ENCODE assay signal across 7 mouse cellular contexts in the genomic region with DNA sequence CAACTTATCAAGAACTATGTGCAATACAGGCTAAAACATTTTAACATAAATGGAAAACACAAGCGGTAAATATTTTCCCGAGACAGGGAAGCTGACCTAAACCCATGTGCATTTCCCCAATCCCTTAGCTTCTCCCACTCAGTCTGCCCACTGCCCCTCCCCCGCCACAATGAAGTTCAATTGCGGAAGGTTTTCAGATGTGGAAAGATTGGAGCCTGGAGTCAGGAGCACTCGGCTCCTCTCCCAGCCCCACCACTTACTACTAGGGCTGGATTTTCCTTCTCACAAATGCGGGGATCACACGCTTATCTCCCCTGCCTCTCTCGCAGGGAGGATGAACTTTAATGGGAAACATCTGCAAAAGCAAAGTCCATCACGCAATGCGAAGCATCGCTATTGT.
DNase-seq lines count a peak whose midpoint lies in the region; ATAC-seq and TF ChIP-seq lines count a peak whose summit lies in the region.

No protein-coding gene starts in this region.

- H3K27ac ChIP-seq in liver, postnatal 0 days (ENCODE audit: low read depth) = no peak overlapping the region
- no peak overlapping the region for H3K27ac ChIP-seq in liver, embryonic 12.5 days
- no peak overlapping the region for H3K27ac ChIP-seq in neural tube, embryonic 12.5 days

- no peaks in the 10 kb centered on the region for H3K27me3 ChIP-seq in liver, postnatal 0 days (ENCODE audit: insufficient read depth, low read length)
- H3K27me3 ChIP-seq in liver, embryonic 12.5 days (replicated peaks) = no peaks in the 10 kb centered on the region
- no peaks in the 10 kb centered on the region for H3K27me3 ChIP-seq in neural tube, embryonic 12.5 days (replicated peaks)

- TF ChIP-seq CTCF in liver, postnatal 0 days (IDR thresholded peaks at IDR 0.05; ENCODE audit: low read depth) = no peak

- no peak for TF ChIP-seq EP300 in liver, postnatal 0 days (IDR thresholded peaks at IDR 0.05; ENCODE audit: low read depth)

- no peak overlapping the region for H3K9ac ChIP-seq in liver, postnatal 0 days (replicated peaks)
- H3K9ac ChIP-seq in liver, embryonic 12.5 days = no peak overlapping the region
- no peak overlapping the region for H3K9ac ChIP-seq in neural tube, embryonic 12.5 days

- no peaks in the 10 kb centered on the region for H3K4me1 ChIP-seq in liver, postnatal 0 days (ENCODE audit: insufficient read depth)
- no peaks in the 10 kb centered on the region for H3K4me1 ChIP-seq in liver, embryonic 12.5 days
- no peaks in the 10 kb centered on the region for H3K4me1 ChIP-seq in neural tube, embryonic 12.5 days

- no peaks in the 10 kb centered on the region for H3K9me3 ChIP-seq in liver, postnatal 0 days (ENCODE audit: low read length)
- no peaks in the 10 kb centered on the region for H3K9me3 ChIP-seq in liver, embryonic 12.5 days (replicated peaks)
- no peaks in the 10 kb centered on the region for H3K9me3 ChIP-seq in neural tube, embryonic 12.5 days

- no peak overlapping the region for H3K4me3 ChIP-seq in liver, postnatal 0 days (ENCODE audit: low read depth, low read length)
- no peak overlapping the region for H3K4me3 ChIP-seq in liver, embryonic 12.5 days
- H3K4me3 ChIP-seq in neural tube, embryonic 12.5 days = no peak overlapping the region

- 60% methylated on average over 11 of the region's 11 CpGs for WGBS in liver, postnatal 0 days (ENCODE audit: insufficient replicate concordance)
- 46% methylated on average over 11 of the region's 11 CpGs for WGBS in liver, embryonic 12.5 days (ENCODE audit: insufficient replicate concordance)
- 57% methylated on average over 11 of the region's 11 CpGs for WGBS in neural tube, embryonic 12.5 days

- intact Hi-C loops in gastrocnemius, postnatal 36 days (cut with DNase I) = no loop called here

- H3K36me3 ChIP-seq in liver, postnatal 0 days (replicated peaks; ENCODE audit: insufficient read depth, low read length) = no peaks in the 10 kb centered on the region
- H3K36me3 ChIP-seq in liver, embryonic 12.5 days = no peaks in the 10 kb centered on the region
- H3K36me3 ChIP-seq in neural tube, embryonic 12.5 days = no peaks in the 10 kb centered on the region

- H3K4me2 ChIP-seq in liver, postnatal 0 days (ENCODE audit: low read depth, low read length) = 0 out of 2 replicates have a peak overlapping the region, but pooled peaks have one; percentile 6
- H3K4me2 ChIP-seq in liver, embryonic 12.5 days = no peak overlapping the region
- H3K4me2 ChIP-seq in neural tube, embryonic 12.5 days (replicated peaks) = 0 out of 2 replicates have a peak overlapping the region, but pooled peaks have one; percentile 14

- ATAC-seq in liver, postnatal 0 days = no peak
- no peak for ATAC-seq in liver, embryonic 12.5 days
- ATAC-seq in neural tube, embryonic 12.5 days (ENCODE audit: low FRiP score, low read depth) = no peak
- no peak for ATAC-seq in erythroid progenitor cell, adult 5-6 weeks (replicated peaks; ENCODE audit: low FRiP score, poor library complexity, severe bottlenecking)

- DNase-seq in liver, postnatal 0 days = no peak
- peak; percentile 18 to 23 for DNase-seq in gastrocnemius, postnatal 36 days
- peak; percentile 12 to 37 for DNase-seq in kidney, postnatal 25 days
- DNase-seq in spleen, postnatal 36 days (ENCODE audit: low spot score in 2 of 2) = no peak

Comparison
In these comparisons a context has a peak if more than half of its experiments do, and no peak if none do; other contexts are left out.
1. DNase-seq: peak in gastrocnemius, postnatal 36 days (2 of 2) and kidney, postnatal 25 days (2 of 2); none in liver, postnatal 0 days (single experiment) and spleen, postnatal 36 days (0 of 2).